Mouse (Mus musculus) hindbrain, embryonic 15.5 days (tissue): ENCODE measurements around the gene Lrmda. TPM values are rescaled to one million over a fixed set of nuclear protein-coding genes. Genes with fewer than 3 reads are reported as not detected.

Experiments
- ATAC-seq: fragments of 200-750 bp; cut with Nextera tagmentation; 2 replicates; pipeline ENCODE4 v1.8.0; 2017; ENCODE audit warnings: low read depth, moderate number of reproducible peaks, moderate TSS enrichment; ENCODE audit not compliant: low FRiP score
- H3K27ac ChIP-seq: fragments of 300-500 bp; sonication (generic); replicated peaks from 2 replicates; pipeline ENCODE4 v1.5.1; 2015; ENCODE audit warnings: mild to moderate bottlenecking, inconsistent platforms
- H3K27me3 ChIP-seq: fragments of 300-500 bp; sonication (generic); 2 replicates; pipeline ENCODE4 v1.6.1; 2015; ENCODE audit warnings: control low read depth, inconsistent platforms
- H3K36me3 ChIP-seq: fragments of 300-500 bp; sonication (generic); 2 replicates; pipeline ENCODE4 v1.6.1; 2015; ENCODE audit warnings: control low read depth, inconsistent platforms
- H3K4me1 ChIP-seq: fragments of 300-500 bp; sonication (generic); replicated peaks from 2 replicates; pipeline ENCODE4 v1.6.1; 2015; ENCODE audit warnings: control low read depth, inconsistent platforms
- H3K4me2 ChIP-seq: fragments of 300-500 bp; sonication (generic); 2 replicates; pipeline ENCODE4 v1.6.1; 2015; ENCODE audit warnings: moderate library complexity, mild to moderate bottlenecking, inconsistent platforms
- H3K4me3 ChIP-seq: fragments of 300-500 bp; sonication (generic); 2 replicates; pipeline ENCODE4 v1.5.1; 2015; ENCODE audit warnings: mild to moderate bottlenecking, inconsistent platforms
- H3K9ac ChIP-seq: fragments of 300-500 bp; sonication (generic); 2 replicates; pipeline ENCODE4 v1.6.1; 2015; ENCODE audit warnings: inconsistent platforms
- H3K9me3 ChIP-seq: fragments of 300-500 bp; sonication (generic); 2 replicates; pipeline ENCODE4 v1.6.1; 2016; ENCODE audit warnings: control low read depth, inconsistent platforms
- WGBS: fragments of 180-500 bp; shearing (Covaris S2); methylation state at CpG from one replicate; pipeline ENCODE4 v1.1.7; 2015; 5-methylcytosine and 5-hydroxymethylcytosine counted together
- polyA plus RNA-seq: library from polyadenylated mRNA; unstranded; fragments of >200 nt; fragmentation: Nextera tagmentation; extraction: Ambion mirVana; gene quantifications from 2 replicates; pipeline ENCODE4 v1.2.1, GENCODE M21; 2015

Lrmda gene
- polyA plus RNA-seq, 1 experiment from 2014 or later, result 0.23 TPM

GRCm38 (mm10) chr14:22928263-22928662 is 908.8 kb downstream of the Lrmda start:
- no peaks in the 10 kb centered on the region for H3K36me3 ChIP-seq
- no peaks in the 10 kb centered on the region for H3K9me3 ChIP-seq
- no peak for ATAC-seq
- no peak overlapping the region for H3K4me2 ChIP-seq
- H3K27ac ChIP-seq, result no peak overlapping the region
- H3K4me3 ChIP-seq, result no peak overlapping the region
- H3K4me1 ChIP-seq, result peaks cover 9% of the 10 kb centered on the region; the same call in 1 of the 2 replicates
- H3K9ac ChIP-seq, result no peak overlapping the region
- H3K27me3 ChIP-seq, result no peaks in the 10 kb centered on the region
- 88% methylated on average over 2 of the region's 2 CpGs for WGBS

- H3K27me3 ChIP-seq, result no peaks in the 10 kb centered on the region
- no peak overlapping the region for H3K9ac ChIP-seq
- no peaks in the 10 kb centered on the region for H3K36me3 ChIP-seq
- no peak overlapping the region for H3K27ac ChIP-seq
- WGBS, result 94% methylated on average over 1 of the region's 1 CpGs
- H3K4me3 ChIP-seq, result no peak overlapping the region
- no peak for ATAC-seq
- H3K9me3 ChIP-seq, result no peaks in the 10 kb centered on the region
- no peak overlapping the region for H3K4me2 ChIP-seq
- H3K4me1 ChIP-seq, result peaks cover 9% of the 10 kb centered on the region; the same call in 1 of the 2 replicates
Observed at GRCm38 (mm10) chr14:22928683-22929082, 909.2 kb downstream of the Lrmda start.

DNA sequence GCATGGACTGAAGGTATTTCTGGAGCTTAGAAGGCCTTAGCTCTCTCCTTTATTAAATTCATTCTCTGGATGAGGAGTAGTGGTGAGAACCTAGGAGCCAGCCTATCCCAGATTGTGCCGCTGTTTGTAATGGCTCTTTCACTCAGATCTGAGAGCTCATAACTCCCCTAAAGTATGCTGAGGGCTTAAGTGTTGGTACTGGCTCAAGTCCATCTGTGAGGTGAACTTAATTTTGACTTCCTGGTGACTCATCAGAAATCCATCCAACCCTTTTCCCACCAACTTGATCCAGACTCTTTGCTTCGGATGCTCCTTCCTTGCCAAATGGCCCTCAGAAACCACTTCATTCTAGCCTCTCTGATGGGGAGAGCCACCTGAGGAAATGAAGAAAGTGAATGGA is 910.1 kb downstream of the Lrmda start:
- Histone ChIP-seq H3K9me3 (no peaks in the 10 kb centered on the region), H3K36me3 (no peaks in the 10 kb centered on the region)
- WGBS, result 91% methylated on average over 2 of the region's 2 CpGs

GRCm38 (mm10) chr14:22930488-22931046 is 911.1 kb downstream of the Lrmda start:
- Histone ChIP-seq H3K36me3 (no peaks in the 10 kb centered on the region), H3K4me1 (peaks cover 9% of the 10 kb centered on the region; the same call in 1 of the 2 replicates), H3K9ac (no peak overlapping the region), H3K4me2 (no peak overlapping the region), H3K27ac (peak overlapping the region; percentile 9; the same call in 1 of the 2 replicates), H3K27me3 (no peaks in the 10 kb centered on the region), H3K9me3 (no peaks in the 10 kb centered on the region), H3K4me3 (no peak overlapping the region)
- ATAC-seq, result peak; percentile 65
- whole genome bisulfite sequencing, result 58% methylated on average over 9 of the region's 9 CpGs

More for the DNA sequence above, 910.1 kb downstream of the Lrmda start:
- Histone ChIP-seq H3K4me1 (peaks cover 9% of the 10 kb centered on the region; the same call in 1 of the 2 replicates), H3K4me2 (no peak overlapping the region), H3K4me3 (no peak overlapping the region), H3K9ac (no peak overlapping the region), H3K27me3 (no peaks in the 10 kb centered on the region), H3K27ac (no peak overlapping the region)
- no peak for ATAC-seq

DNA sequence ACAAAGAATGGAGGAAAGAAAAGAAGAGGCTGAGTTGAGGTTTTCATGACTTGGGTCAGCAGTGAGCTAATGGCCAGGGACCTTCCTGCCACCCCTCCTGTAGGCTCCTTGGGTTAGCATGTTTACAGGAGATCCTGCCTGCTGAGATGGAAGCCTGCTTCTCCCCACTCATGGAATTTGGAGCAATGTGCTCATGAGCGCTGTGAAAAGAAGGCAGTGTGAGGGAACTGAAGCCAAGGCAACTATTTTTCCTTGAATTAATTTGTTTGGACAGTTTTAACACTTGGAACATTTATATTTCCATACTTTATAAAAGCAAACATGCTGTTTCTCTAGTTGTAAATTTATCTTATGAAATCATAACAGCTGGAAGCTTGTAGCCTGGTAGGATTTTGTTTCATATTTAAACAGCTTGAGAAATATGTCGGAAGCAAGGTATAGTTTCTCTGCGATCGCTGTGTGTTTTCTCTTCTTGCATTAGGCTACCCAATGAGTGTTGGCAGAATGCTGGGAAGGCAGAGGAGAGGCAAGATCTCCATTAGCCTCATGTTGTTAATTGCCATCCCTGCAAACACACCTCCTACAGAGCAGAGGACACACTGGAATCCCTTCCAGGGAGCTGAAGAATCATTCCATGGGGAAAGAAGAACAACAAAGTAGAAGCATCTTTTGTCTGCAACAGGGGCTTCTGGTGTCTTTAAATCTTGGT is 911.8 kb downstream of the Lrmda start:
- 76% methylated on average over 4 of the region's 4 CpGs for WGBS
- peak overlapping the region; percentile 9; the same call in 1 of the 2 replicates for H3K27ac ChIP-seq
- H3K4me1 ChIP-seq, result peaks cover 9% of the 10 kb centered on the region; the same call in 1 of the 2 replicates
- no peak overlapping the region for H3K4me2 ChIP-seq
- H3K27me3 ChIP-seq, result no peaks in the 10 kb centered on the region
- no peaks in the 10 kb centered on the region for H3K36me3 ChIP-seq
- ATAC-seq, result no peak
- H3K9me3 ChIP-seq, result no peaks in the 10 kb centered on the region
- H3K4me3 ChIP-seq, result no peak overlapping the region
- no peak overlapping the region for H3K9ac ChIP-seq

DNA sequence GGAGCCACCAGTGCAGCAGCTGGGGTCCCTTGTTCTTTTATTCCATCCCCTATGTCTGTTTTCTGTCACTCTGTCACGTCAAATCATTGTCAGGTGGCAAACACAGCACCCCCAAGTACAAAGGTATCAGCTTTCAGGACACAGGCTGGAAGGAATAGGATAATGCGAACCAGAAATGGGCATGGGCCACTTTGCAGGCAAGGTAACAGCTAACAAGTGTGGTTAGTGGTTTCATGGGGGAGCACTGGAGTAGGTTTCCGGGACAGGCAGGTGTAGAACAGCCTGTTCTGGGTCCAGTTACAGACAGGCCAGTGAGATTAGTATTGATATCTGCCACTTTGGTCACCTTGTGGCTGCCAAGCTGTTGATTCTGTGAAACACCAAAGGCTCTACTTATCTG is 917.2 kb downstream of the Lrmda start:
- H3K9ac ChIP-seq, result no peak overlapping the region
- no peaks in the 10 kb centered on the region for H3K4me1 ChIP-seq
- H3K36me3 ChIP-seq, result no peaks in the 10 kb centered on the region
- H3K9me3 ChIP-seq, result no peaks in the 10 kb centered on the region
- no peak overlapping the region for H3K27ac ChIP-seq
- H3K27me3 ChIP-seq, result no peaks in the 10 kb centered on the region
- WGBS, result 89% methylated on average over 3 of the region's 3 CpGs
- no peak overlapping the region for H3K4me3 ChIP-seq
- no peak for ATAC-seq
- no peak overlapping the region for H3K4me2 ChIP-seq

DNA sequence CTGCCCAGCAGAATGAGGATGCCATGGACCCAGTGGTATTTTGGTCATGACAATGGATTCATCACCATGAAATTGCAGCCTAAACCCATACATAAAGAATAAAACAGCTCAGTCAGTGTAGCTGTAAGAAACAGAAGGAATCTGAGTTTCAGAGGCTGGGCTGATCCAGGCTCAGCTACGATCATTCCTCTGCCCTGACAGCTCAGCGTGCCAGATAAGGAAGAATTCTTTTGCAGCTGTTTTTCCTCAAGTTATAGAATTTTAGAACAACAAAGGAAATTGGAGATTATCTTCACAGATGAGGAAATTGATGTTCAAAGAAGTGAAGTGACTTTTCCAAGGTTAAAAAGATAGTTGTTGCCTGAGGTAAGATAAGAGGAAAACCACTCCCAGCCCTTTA is 921.1 kb downstream of the Lrmda start:
- H3K27me3 ChIP-seq, result no peaks in the 10 kb centered on the region
- H3K36me3 ChIP-seq, result no peaks in the 10 kb centered on the region
- no peak overlapping the region for H3K9ac ChIP-seq
- no peaks in the 10 kb centered on the region for H3K9me3 ChIP-seq
- WGBS, result 40% methylated on average over 2 of the region's 2 CpGs
- ATAC-seq, result no peak
- no peak overlapping the region for H3K4me3 ChIP-seq
- no peaks in the 10 kb centered on the region for H3K4me1 ChIP-seq
- H3K4me2 ChIP-seq, result no peak overlapping the region
- H3K27ac ChIP-seq, result no peak overlapping the region

GRCm38 (mm10) chr14:22942569-22942968 is 923.1 kb downstream of the Lrmda start:
- H3K9me3 ChIP-seq, result no peaks in the 10 kb centered on the region
- 82% methylated on average over 2 of the region's 2 CpGs for WGBS

DNA sequence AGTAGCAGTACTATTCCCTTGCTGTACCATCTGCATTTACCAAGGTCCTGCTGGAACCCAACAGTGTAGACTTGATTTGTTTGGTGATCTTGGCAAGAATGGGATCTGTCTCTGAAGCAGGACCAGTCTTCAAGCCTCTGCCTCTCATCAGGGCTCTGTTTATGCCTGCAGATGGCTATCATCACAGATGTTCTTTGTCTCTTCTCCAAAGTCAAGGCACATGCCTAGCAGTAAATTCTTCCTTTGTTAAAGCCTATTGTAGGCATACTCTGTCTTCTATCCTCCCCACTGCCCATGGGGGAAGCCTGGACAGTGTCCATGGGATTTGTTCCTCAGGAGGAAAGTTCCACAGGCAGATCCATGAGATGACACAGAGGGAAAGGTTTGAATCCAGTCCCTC is 930.0 kb downstream of the Lrmda start:
- Histone ChIP-seq H3K27ac (no peak overlapping the region), H3K4me1 (no peaks in the 10 kb centered on the region), H3K4me3 (no peak overlapping the region), H3K4me2 (no peak overlapping the region), H3K27me3 (no peaks in the 10 kb centered on the region), H3K9ac (no peak overlapping the region), H3K36me3 (no peaks in the 10 kb centered on the region), H3K9me3 (no peaks in the 10 kb centered on the region)
- ATAC-seq, result no peak

More at GRCm38 (mm10) chr14:22942569-22942968, 923.1 kb downstream of the Lrmda start:
- Histone ChIP-seq H3K9ac (no peak overlapping the region), H3K4me2 (no peak overlapping the region), H3K4me1 (no peaks in the 10 kb centered on the region), H3K36me3 (no peaks in the 10 kb centered on the region), H3K27me3 (no peaks in the 10 kb centered on the region), H3K4me3 (no peak overlapping the region), H3K27ac (no peak overlapping the region)
- ATAC-seq, result no peak

DNA sequence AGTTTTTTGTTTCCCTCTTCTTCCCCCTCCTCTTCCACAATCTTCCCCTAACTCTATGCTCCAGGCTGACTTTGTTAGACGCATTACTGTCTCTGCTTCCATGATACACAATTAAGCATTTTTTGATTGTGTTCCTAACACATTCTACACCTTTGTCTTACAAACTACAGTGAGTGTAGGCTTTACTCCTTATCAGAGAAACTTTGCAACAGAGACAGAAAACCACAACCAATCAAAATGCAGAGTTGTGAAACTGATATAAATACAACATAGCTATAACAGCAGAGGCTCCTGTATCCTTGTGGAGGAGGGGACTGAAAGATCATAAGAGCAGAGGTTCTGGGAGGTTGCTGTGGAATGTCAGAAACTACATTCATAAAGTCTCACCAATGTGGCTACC is 933.5 kb downstream of the Lrmda start:
- WGBS, result 85% methylated on average over 1 of the region's 1 CpGs
- H3K36me3 ChIP-seq, result no peaks in the 10 kb centered on the region
- H3K9ac ChIP-seq, result no peak overlapping the region
- no peaks in the 10 kb centered on the region for H3K9me3 ChIP-seq
- H3K27ac ChIP-seq, result no peak overlapping the region
- no peak overlapping the region for H3K4me3 ChIP-seq
- ATAC-seq, result no peak
- no peaks in the 10 kb centered on the region for H3K27me3 ChIP-seq
- no peak overlapping the region for H3K4me2 ChIP-seq
- no peaks in the 10 kb centered on the region for H3K4me1 ChIP-seq

- no peak overlapping the region for H3K4me2 ChIP-seq
- H3K9ac ChIP-seq, result no peak overlapping the region
- no peaks in the 10 kb centered on the region for H3K27me3 ChIP-seq
- no peak overlapping the region for H3K4me3 ChIP-seq
- H3K9me3 ChIP-seq, result no peaks in the 10 kb centered on the region
- H3K27ac ChIP-seq, result no peak overlapping the region
- no peaks in the 10 kb centered on the region for H3K36me3 ChIP-seq
- H3K4me1 ChIP-seq, result no peaks in the 10 kb centered on the region
- 97% methylated on average over 1 of the region's 1 CpGs for WGBS
- no peak for ATAC-seq
Observed at GRCm38 (mm10) chr14:22960166-22960565, 940.7 kb downstream of the Lrmda start.

DNA sequence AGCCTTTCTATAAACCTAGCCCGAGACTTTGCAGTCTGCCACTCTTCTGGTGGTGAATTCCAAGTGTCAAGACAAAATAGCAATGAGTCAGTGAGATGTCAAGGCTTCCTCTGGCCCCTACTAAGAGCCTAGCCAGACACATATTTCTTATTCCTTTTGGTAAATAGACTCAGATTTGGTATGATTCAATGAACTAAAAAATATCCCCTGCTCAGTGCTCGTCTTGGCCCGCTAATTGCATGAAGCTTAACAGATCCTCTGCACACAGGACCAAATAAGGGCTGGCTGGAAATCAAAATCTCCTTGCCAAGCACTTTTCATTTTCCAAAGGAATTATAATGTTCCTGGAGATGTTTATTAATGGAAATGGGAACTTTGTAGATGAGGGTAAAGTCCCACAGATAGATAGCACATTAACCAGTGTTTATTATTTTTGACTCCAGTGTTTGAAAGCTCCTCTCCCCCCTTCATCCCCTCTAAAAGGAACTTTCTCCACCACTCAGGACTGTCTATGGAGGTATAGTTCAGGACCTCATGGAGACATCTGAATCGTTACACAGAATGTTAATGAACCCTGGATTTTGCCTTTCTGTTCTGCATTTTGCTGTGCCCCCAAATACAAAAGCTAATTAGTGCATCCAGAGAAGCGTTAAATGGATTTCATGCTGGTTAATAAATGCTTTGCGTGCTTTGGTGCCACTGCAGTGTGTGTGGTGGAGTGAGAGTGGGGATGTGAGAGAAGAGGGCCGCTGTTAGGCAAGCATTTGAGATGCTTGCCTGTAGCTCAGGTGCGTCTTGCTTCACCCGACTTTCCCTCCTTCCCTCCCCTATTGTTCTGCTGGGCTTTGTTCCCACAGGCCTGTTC is 945.5 kb downstream of the Lrmda start:
- H3K27me3 ChIP-seq, result no peaks in the 10 kb centered on the region
- no peak overlapping the region for H3K4me3 ChIP-seq
- no peaks in the 10 kb centered on the region for H3K9me3 ChIP-seq
- H3K9ac ChIP-seq, result no peak overlapping the region
- H3K27ac ChIP-seq, result no peak overlapping the region
- peak; percentile 61 for ATAC-seq
- WGBS, result 37% methylated on average over 9 of the region's 9 CpGs
- H3K4me2 ChIP-seq, result no peak overlapping the region
- no peaks in the 10 kb centered on the region for H3K4me1 ChIP-seq
- H3K36me3 ChIP-seq, result no peaks in the 10 kb centered on the region
